Mouse (Mus musculus) cerebellum, adult 2 months (tissue): ENCODE measurements around the gene Eif2s1.

Experiments
- CTCF ChIP-seq: fragments of 200-500 bp; IDR thresholded peaks from 2 replicates; pipeline ENCODE4 v1.5.1; 2011; ENCODE audit warnings: low read depth, mild to moderate bottlenecking, control low read depth, low read length, moderate library complexity, borderline replicate concordance; ENCODE audit not compliant: insufficient read depth
- POLR2A ChIP-seq: fragments of 200-500 bp; IDR thresholded peaks from 2 replicates; pipeline ENCODE4 v1.6.1; 2011; ENCODE audit warnings: low read length, control low read depth, borderline replicate concordance; ENCODE audit not compliant: insufficient read depth

- TF ChIP-seq CTCF (peak; percentile 14; the same call in 1 of the 2 replicates), POLR2A (no peak)
These were observed 3.8 kb downstream of the Eif2s1 start for GRCm38 (mm10) chr12:78865434-78865833.
